Mouse (Mus musculus) heart, embryonic 15.5 days (tissue): ENCODE results near the gene Grb10. TPM values are rescaled to one million over a fixed set of nuclear protein-coding genes. Genes with fewer than 3 reads are reported as not detected.

Experiments
- ATAC-seq: fragments of 200-750 bp; cut with Nextera tagmentation; replicated peaks from 2 replicates; pipeline ENCODE4 v1.8.0; 2017; ENCODE audit warnings: low read depth, moderate TSS enrichment; ENCODE audit not compliant: insufficient number of reproducible peaks, insufficient read depth, low FRiP score
- H3K27ac ChIP-seq: fragments of 300-500 bp; sonication (generic); 2 replicates; pipeline ENCODE4 v1.5.1; 2015; ENCODE audit warnings: mild to moderate bottlenecking, inconsistent platforms
- H3K27me3 ChIP-seq: fragments of 300-500 bp; sonication (generic); 2 replicates; pipeline ENCODE4 v1.6.1; 2015; ENCODE audit warnings: inconsistent platforms
- H3K36me3 ChIP-seq: fragments of 300-500 bp; sonication (generic); 2 replicates; pipeline ENCODE4 v1.6.1; 2015; ENCODE audit warnings: mild to moderate bottlenecking, inconsistent platforms
- H3K4me1 ChIP-seq: fragments of 300-500 bp; sonication (generic); replicated peaks from 2 replicates; pipeline ENCODE4 v1.6.1; 2015; ENCODE audit warnings: inconsistent platforms
- H3K4me2 ChIP-seq: fragments of 300-500 bp; sonication (generic); 2 replicates; pipeline ENCODE4 v1.6.1; 2015; ENCODE audit warnings: inconsistent platforms, mild to moderate bottlenecking, moderate library complexity
- H3K4me3 ChIP-seq: fragments of 300-500 bp; sonication (generic); 2 replicates; pipeline ENCODE4 v1.5.1; 2015; ENCODE audit warnings: mild to moderate bottlenecking, inconsistent platforms
- H3K9ac ChIP-seq: fragments of 300-500 bp; sonication (generic); 2 replicates; pipeline ENCODE4 v1.6.1; 2015; ENCODE audit warnings: mild to moderate bottlenecking, inconsistent platforms
- H3K9me3 ChIP-seq: fragments of 300-500 bp; sonication (generic); replicated peaks from 2 replicates; pipeline ENCODE4 v1.6.1; 2016; ENCODE audit warnings: inconsistent platforms
- WGBS: fragments of 180-500 bp; shearing (Covaris S2); methylation state at CpG from one replicate; pipeline ENCODE4 v1.1.7; 2015; ENCODE audit warnings: mixed read lengths; 5-methylcytosine and 5-hydroxymethylcytosine counted together
- polyA plus RNA-seq: library from polyadenylated mRNA; unstranded; fragments of >200 nt; fragmentation: Nextera tagmentation; extraction: Ambion mirVana; gene quantifications from 2 replicates; pipeline ENCODE4 v1.2.1, GENCODE M21; 2015

Gene Grb10
- polyA plus RNA-seq, 1 experiment from 2014 or later = 529 TPM

- Histone ChIP-seq H3K9ac (no peak overlapping the region), H3K36me3 (peaks cover 13% of the 10 kb centered on the region), H3K27me3 (no peaks in the 10 kb centered on the region), H3K27ac (peak overlapping the region; percentile 70), H3K4me1 (peaks cover 67% of the 10 kb centered on the region), H3K4me3 (no peak overlapping the region), H3K4me2 (no peak overlapping the region), H3K9me3 (no peaks in the 10 kb centered on the region)
- ATAC-seq = no peak
- 83% methylated on average over 8 of the region's 8 CpGs for WGBS
Observed at GRCm38 (mm10) chr11:11967519-11967918, 71.0 kb downstream of the Grb10 start.

DNA sequence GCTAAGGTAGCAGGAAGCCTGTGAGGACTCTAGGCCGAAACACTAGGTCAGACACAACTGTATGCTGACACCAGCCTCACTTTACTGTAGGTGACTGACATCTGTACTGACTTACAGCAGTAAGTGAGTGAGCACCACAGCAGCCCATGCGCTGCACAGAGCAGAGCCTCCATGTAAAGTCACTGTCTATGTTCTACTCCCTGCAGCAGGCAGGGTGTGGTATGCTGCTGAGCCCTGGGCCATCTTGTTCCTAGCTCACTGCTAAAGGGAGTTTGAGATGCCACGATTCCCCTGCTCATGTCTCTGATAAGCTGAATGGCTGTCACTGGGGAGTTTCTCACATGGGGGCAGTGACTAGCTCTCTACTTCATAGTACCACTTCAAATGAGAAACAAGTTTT is 72.3 kb downstream of the Grb10 start:
- WGBS = 46% methylated on average over 3 of the region's 3 CpGs
- Histone ChIP-seq H3K4me3 (no peak overlapping the region), H3K27ac (peak overlapping the region; percentile 97), H3K9ac (peak overlapping the region; percentile 47), H3K4me1 (peaks cover 74% of the 10 kb centered on the region), H3K9me3 (no peaks in the 10 kb centered on the region), H3K27me3 (no peaks in the 10 kb centered on the region), H3K36me3 (peaks cover 5% of the 10 kb centered on the region), H3K4me2 (no peak overlapping the region)
- no peak for ATAC-seq

GRCm38 (mm10) chr11:11965501-11966125 is 72.9 kb downstream of the Grb10 start:
- H3K27me3 ChIP-seq = no peaks in the 10 kb centered on the region
- peak overlapping the region; percentile 97 for H3K27ac ChIP-seq
- H3K9me3 ChIP-seq = no peaks in the 10 kb centered on the region
- 38% methylated on average over 12 of the region's 12 CpGs for WGBS
- H3K9ac ChIP-seq = peak overlapping the region; percentile 47
- H3K4me3 ChIP-seq = no peak overlapping the region
- H3K4me1 ChIP-seq = peaks cover 80% of the 10 kb centered on the region
- H3K36me3 ChIP-seq = no peaks in the 10 kb centered on the region; the same call in 1 of the 2 replicates
- ATAC-seq = peak; percentile 79
- no peak overlapping the region for H3K4me2 ChIP-seq

DNA sequence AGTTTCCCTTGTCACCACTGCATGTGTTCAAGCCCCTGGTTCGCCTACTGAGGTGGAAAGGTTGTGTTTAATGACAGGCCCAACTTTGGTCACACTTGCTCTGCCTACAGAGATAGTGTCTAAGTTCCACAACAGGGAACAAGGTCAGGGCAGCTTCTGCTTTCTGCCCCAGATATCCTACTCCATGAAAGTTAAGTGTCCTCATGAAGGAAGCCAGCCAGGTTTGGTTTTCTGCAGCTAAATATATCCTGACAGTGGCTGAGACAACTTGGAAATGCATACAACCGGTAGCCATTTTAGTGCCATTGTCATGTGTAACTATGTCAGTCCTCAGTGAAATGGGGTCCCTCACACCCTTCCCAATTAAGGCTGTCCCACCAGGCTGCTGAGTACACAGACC is 73.8 kb downstream of the Grb10 start:
- H3K4me3 ChIP-seq = no peak overlapping the region
- no peak for ATAC-seq
- H3K9me3 ChIP-seq = no peaks in the 10 kb centered on the region
- H3K27ac ChIP-seq = peak overlapping the region; percentile 97
- H3K36me3 ChIP-seq = no peaks in the 10 kb centered on the region; the same call in 1 of the 2 replicates
- H3K27me3 ChIP-seq = no peaks in the 10 kb centered on the region
- WGBS = 61% methylated on average over 2 of the region's 2 CpGs
- no peak overlapping the region for H3K9ac ChIP-seq
- peaks cover 85% of the 10 kb centered on the region for H3K4me1 ChIP-seq
- H3K4me2 ChIP-seq = no peak overlapping the region

- H3K36me3 ChIP-seq = no peaks in the 10 kb centered on the region; the same call in 1 of the 2 replicates
- H3K4me2 ChIP-seq = no peak overlapping the region
- H3K9ac ChIP-seq = peak overlapping the region; percentile 43
- WGBS = 32% methylated on average over 3 of the region's 3 CpGs
- H3K4me3 ChIP-seq = no peak overlapping the region
- H3K27ac ChIP-seq = peak overlapping the region; percentile 97
- ATAC-seq = no peak
- no peaks in the 10 kb centered on the region for H3K27me3 ChIP-seq
- H3K9me3 ChIP-seq = no peaks in the 10 kb centered on the region
- H3K4me1 ChIP-seq = peaks cover 83% of the 10 kb centered on the region
Observed at GRCm38 (mm10) chr11:11963587-11963986, 74.9 kb downstream of the Grb10 start.

GRCm38 (mm10) chr11:11963065-11963464 is 75.4 kb downstream of the Grb10 start:
- H3K27me3 ChIP-seq = no peaks in the 10 kb centered on the region
- H3K9ac ChIP-seq = peak overlapping the region; percentile 43
- H3K9me3 ChIP-seq = no peaks in the 10 kb centered on the region
- H3K4me2 ChIP-seq = no peak overlapping the region
- no peaks in the 10 kb centered on the region; the same call in 1 of the 2 replicates for H3K36me3 ChIP-seq
- H3K27ac ChIP-seq = peak overlapping the region; percentile 97
- WGBS = 69% methylated on average over 2 of the region's 2 CpGs
- ATAC-seq = no peak
- H3K4me1 ChIP-seq = peaks cover 81% of the 10 kb centered on the region
- H3K4me3 ChIP-seq = no peak overlapping the region

- Histone ChIP-seq H3K4me1 (peaks cover 83% of the 10 kb centered on the region), H3K27me3 (no peaks in the 10 kb centered on the region), H3K36me3 (no peaks in the 10 kb centered on the region; the same call in 1 of the 2 replicates), H3K9ac (no peak overlapping the region), H3K27ac (peak overlapping the region; percentile 97), H3K9me3 (no peaks in the 10 kb centered on the region), H3K4me2 (no peak overlapping the region), H3K4me3 (no peak overlapping the region)
- ATAC-seq = peak; percentile 68
- WGBS = 12% methylated on average over 5 of the region's 5 CpGs
Observed at GRCm38 (mm10) chr11:11962629-11962954, 75.9 kb downstream of the Grb10 start.

DNA sequence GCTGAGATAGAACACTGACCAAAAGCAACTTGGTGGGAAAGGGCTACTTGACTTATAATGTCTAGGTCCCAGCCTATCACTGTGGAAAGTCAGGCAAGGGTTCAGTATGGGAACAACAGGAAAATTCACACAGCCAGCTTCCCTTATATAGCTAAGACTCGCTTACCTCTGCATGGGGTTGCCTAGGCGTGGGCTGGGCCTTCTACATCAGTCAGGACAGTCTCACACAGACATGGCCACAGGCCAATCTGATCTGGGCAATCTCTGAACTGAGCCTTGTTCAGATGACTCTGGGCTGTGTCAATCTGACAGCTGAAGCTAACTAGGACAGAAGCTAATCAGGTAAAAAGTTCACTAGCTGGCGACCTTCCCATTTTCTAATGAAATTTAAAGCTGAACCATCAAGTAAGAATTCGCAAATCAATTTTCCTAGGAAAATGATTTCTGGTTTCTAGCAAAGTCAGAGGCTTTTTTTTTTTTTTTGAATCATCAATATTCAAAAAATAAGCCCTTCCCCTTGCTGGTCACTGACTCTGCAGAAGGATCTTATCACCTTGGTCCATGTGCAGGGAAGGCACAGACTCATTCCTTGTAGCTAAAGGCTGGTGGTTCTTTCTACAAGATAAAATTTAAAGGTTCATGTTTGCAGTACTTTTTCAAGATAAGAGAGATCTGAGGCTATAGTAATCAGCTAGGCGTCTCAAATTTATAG is 76.4 kb downstream of the Grb10 start:
- Histone ChIP-seq H3K9me3 (no peaks in the 10 kb centered on the region), H3K4me1 (peaks cover 81% of the 10 kb centered on the region), H3K27me3 (no peaks in the 10 kb centered on the region), H3K4me2 (no peak overlapping the region), H3K4me3 (no peak overlapping the region), H3K27ac (peak overlapping the region; percentile 97), H3K9ac (no peak overlapping the region), H3K36me3 (no peaks in the 10 kb centered on the region)
- ATAC-seq = peak; percentile 73
- 16% methylated on average over 5 of the region's 5 CpGs for WGBS

DNA sequence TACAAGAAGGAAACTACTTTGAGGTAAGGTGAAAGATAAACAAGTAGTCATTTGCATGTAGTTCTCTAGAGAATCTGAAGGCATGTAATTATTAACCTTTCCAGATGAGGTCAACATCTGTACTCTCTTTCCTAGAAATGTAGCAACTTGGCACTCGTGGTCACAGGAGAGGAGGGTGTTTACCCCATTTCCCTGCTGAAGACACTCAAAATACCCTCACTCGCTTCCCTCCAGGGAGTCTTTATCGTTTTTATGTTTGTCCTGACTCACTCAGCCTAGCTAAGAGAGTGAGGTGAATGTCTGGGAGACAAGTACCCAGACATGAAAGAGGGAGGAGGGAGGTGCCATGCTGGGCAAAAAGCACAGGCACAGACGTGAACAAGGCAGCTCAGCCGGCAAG is 77.6 kb downstream of the Grb10 start:
- H3K36me3 ChIP-seq = no peaks in the 10 kb centered on the region

DNA sequence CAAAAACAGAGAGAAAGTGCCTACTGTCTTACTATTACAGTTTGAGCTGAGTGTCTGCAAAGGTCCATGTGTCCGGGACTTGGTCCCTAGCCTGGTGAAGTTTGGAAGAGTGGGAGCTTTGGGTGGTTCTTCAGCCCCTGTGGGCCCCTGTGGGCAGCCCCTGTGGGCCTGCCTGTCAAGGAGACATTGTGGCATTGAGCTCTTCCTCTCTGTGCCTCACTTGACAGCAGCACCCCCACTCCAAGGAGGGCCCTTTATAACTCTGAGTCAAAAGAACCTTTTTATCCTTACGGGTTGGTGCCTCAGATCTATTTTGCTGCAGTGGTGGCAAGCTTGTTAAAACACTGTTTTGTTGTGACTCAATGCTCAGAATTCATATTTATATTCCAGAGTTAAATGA is 78.3 kb downstream of the Grb10 start:
- H3K9ac ChIP-seq = no peak overlapping the region
- 79% methylated on average over 2 of the region's 2 CpGs for WGBS
- H3K27ac ChIP-seq = peak overlapping the region; percentile 97
- no peaks in the 10 kb centered on the region for H3K36me3 ChIP-seq
- H3K27me3 ChIP-seq = no peaks in the 10 kb centered on the region
- no peak for ATAC-seq
- H3K4me2 ChIP-seq = no peak overlapping the region
- no peaks in the 10 kb centered on the region for H3K9me3 ChIP-seq
- peaks cover 77% of the 10 kb centered on the region for H3K4me1 ChIP-seq
- H3K4me3 ChIP-seq = no peak overlapping the region

More for the DNA sequence above, 77.6 kb downstream of the Grb10 start:
- Histone ChIP-seq H3K4me2 (no peak overlapping the region), H3K9me3 (no peaks in the 10 kb centered on the region), H3K27ac (peak overlapping the region; percentile 97), H3K4me3 (no peak overlapping the region), H3K4me1 (peaks cover 76% of the 10 kb centered on the region), H3K9ac (peak overlapping the region; percentile 12; the same call in 1 of the 2 replicates), H3K27me3 (no peaks in the 10 kb centered on the region)
- ATAC-seq = no peak
- WGBS = 24% methylated on average over 5 of the region's 5 CpGs

GRCm38 (mm10) chr11:11958479-11958878 is 80.0 kb downstream of the Grb10 start:
- Histone ChIP-seq H3K9me3 (no peaks in the 10 kb centered on the region), H3K4me2 (no peak overlapping the region), H3K4me3 (no peak overlapping the region), H3K27ac (peak overlapping the region; percentile 97), H3K27me3 (no peaks in the 10 kb centered on the region), H3K36me3 (no peaks in the 10 kb centered on the region), H3K4me1 (peaks cover 77% of the 10 kb centered on the region), H3K9ac (no peak overlapping the region)
- WGBS = 33% methylated on average over 2 of the region's 2 CpGs
- peak; percentile 40 for ATAC-seq

- ATAC-seq = no peak
- 66% methylated on average over 2 of the region's 2 CpGs for WGBS
- Histone ChIP-seq H3K9ac (peak overlapping the region; percentile 35; the same call in 1 of the 2 replicates), H3K4me2 (no peak overlapping the region; the same call in 1 of the 2 replicates), H3K27ac (peak overlapping the region; percentile 97), H3K4me1 (peaks cover 74% of the 10 kb centered on the region), H3K27me3 (no peaks in the 10 kb centered on the region), H3K36me3 (no peaks in the 10 kb centered on the region), H3K9me3 (no peaks in the 10 kb centered on the region), H3K4me3 (no peak overlapping the region)
Observed at GRCm38 (mm10) chr11:11958061-11958361, 80.5 kb downstream of the Grb10 start.
